In the genomic region with DNA sequence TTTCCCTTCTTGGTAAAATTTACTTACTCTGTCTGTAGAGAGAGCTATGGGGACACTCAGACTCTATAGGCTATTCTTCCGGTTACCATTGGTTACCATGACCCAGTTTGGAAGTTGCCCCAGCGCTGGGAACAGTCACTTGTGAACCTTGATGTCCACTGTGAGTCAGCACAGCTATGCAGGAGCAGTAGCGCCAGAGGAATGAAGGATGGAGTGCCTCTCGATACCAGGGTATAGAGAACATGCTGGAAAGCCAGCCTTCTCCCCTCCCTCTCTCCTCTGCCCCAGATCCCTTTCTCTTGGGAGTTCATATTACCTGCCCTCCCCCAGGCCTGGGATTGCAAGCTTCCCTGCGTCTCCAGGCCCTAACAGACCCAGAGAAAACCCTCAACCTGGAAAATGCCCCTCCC, we compare ENCODE assay signal across 8 mouse cellular contexts.
DNase-seq lines count a peak whose midpoint lies in the region; ATAC-seq lines count a peak whose summit lies in the region.

No protein-coding gene starts in this region.

- no peaks in the 10 kb centered on the region for H3K9me3 ChIP-seq in heart, embryonic 14.5 days (ENCODE audit: control insufficient read depth, low read length)
- H3K9me3 ChIP-seq in forebrain, embryonic 12.5 days, result no peaks in the 10 kb centered on the region
- no peaks in the 10 kb centered on the region for H3K9me3 ChIP-seq in midbrain, embryonic 12.5 days

- H3K36me3 ChIP-seq in heart, embryonic 14.5 days (ENCODE audit: control insufficient read depth, insufficient read depth, low read length), result no peaks in the 10 kb centered on the region
- H3K36me3 ChIP-seq in forebrain, embryonic 12.5 days (replicated peaks), result no peaks in the 10 kb centered on the region
- H3K36me3 ChIP-seq in midbrain, embryonic 12.5 days, result no peaks in the 10 kb centered on the region

- ATAC-seq in heart, embryonic 14.5 days (ENCODE audit: insufficient number of reproducible peaks, insufficient read depth, low FRiP score, low read depth), result no peak
- ATAC-seq in forebrain, embryonic 12.5 days (ENCODE audit: low FRiP score), result peak; percentile 33; the same call in 1 of the 2 replicates
- no peak for ATAC-seq in midbrain, embryonic 12.5 days (ENCODE audit: low FRiP score, low read depth)

- no peak overlapping the region; the same call in 1 of the 2 replicates for H3K9ac ChIP-seq in heart, embryonic 14.5 days (ENCODE audit: low read length)
- H3K9ac ChIP-seq in forebrain, embryonic 12.5 days, result 0 out of 2 replicates have a peak overlapping the region, but pooled peaks have one; percentile 36
- H3K9ac ChIP-seq in midbrain, embryonic 12.5 days (replicated peaks), result 0 out of 2 replicates have a peak overlapping the region, but pooled peaks have one; percentile 11

- H3K4me1 ChIP-seq in heart, embryonic 14.5 days (ENCODE audit: control insufficient read depth in 2 of 2, insufficient read depth in 2 of 2, low read length in 2 of 2), result peaks cover 60 to 62% of the 10 kb centered on the region in 2 experiments
- peaks cover 41% of the 10 kb centered on the region for H3K4me1 ChIP-seq in forebrain, embryonic 12.5 days
- H3K4me1 ChIP-seq in midbrain, embryonic 12.5 days, result peaks cover 62% of the 10 kb centered on the region

- no peaks in the 10 kb centered on the region for H3K27me3 ChIP-seq in heart, embryonic 14.5 days (ENCODE audit: control insufficient read depth, insufficient read depth, low read length)
- H3K27me3 ChIP-seq in forebrain, embryonic 12.5 days, result 0 out of 2 replicates have a peak, but pooled peaks cover 7% of the 10 kb centered on the region
- peaks cover 14% of the 10 kb centered on the region; the same call in 1 of the 2 replicates for H3K27me3 ChIP-seq in midbrain, embryonic 12.5 days

- WGBS in heart, embryonic 14.5 days, result 49% methylated on average over 5 of the region's 5 CpGs
- 68% methylated on average over 5 of the region's 5 CpGs for WGBS in forebrain, embryonic 12.5 days
- WGBS in midbrain, embryonic 12.5 days, result 56% methylated on average over 5 of the region's 5 CpGs

- no peak for DNase-seq in heart, postnatal 4 days
- peak; percentile 46 for DNase-seq in adipocyte (ENCODE audit: low spot score)
- DNase-seq in left cerebral cortex, adult 9 months (ENCODE audit: low spot score in 2 of 2), result no peak
- no peak for DNase-seq in cerebellum, adult 9-10 months
- no peak for DNase-seq in urinary bladder, adult 18-20 months (ENCODE audit: low spot score in 2 of 2)

- H3K27ac ChIP-seq in heart, embryonic 14.5 days (replicated peaks in 1 of 2; ENCODE audit: control insufficient read depth in 1 of 2, insufficient read depth in 1 of 2, low read depth in 2 of 2, low read length in 2 of 2), result peak overlapping the region; percentile 71 to 79; a peak in 3 of 4 replicates
- H3K27ac ChIP-seq in forebrain, embryonic 12.5 days, result peak overlapping the region; percentile 80
- peak overlapping the region; percentile 75 for H3K27ac ChIP-seq in midbrain, embryonic 12.5 days (replicated peaks)

- no peak overlapping the region for H3K4me2 ChIP-seq in heart, embryonic 14.5 days (ENCODE audit: low read length)
- H3K4me2 ChIP-seq in forebrain, embryonic 12.5 days, result no peak overlapping the region
- no peak overlapping the region for H3K4me2 ChIP-seq in midbrain, embryonic 12.5 days (replicated peaks)

- no peak overlapping the region for H3K4me3 ChIP-seq in heart, embryonic 14.5 days (ENCODE audit: control insufficient read depth in 1 of 2, insufficient read depth in 1 of 2, low read depth in 1 of 2, low read length in 2 of 2)
- no peak overlapping the region for H3K4me3 ChIP-seq in forebrain, embryonic 12.5 days (replicated peaks)
- H3K4me3 ChIP-seq in midbrain, embryonic 12.5 days, result no peak overlapping the region
